Mouse (Mus musculus): ENCODE measurements around the gene Nrbf2. TPM values are rescaled to one million over a fixed set of nuclear protein-coding genes. Genes with fewer than 3 reads are reported as not detected.

Nrbf2 gene
- 19.9 TPM for polyA plus RNA-seq (2021)

- POLR2A ChIA-PET, result no interaction called here
- no peaks in the 10 kb centered on the region for H3K27me3 ChIP-seq
- ATAC-seq (peak; percentile 83), DNase-seq (ENCODE audit: low read depth, low spot score) (peak; percentile 39)
- CTCF ChIA-PET, result interaction anchor here (1.6 kb wide), 1 partner anchor 30 kb away, joined by 3 read pairs; no protein-coding TSS in a partner anchor
- in situ Hi-C loops (cut with MboI; ENCODE audit: low pct_unique_long_range_greater_than_20kb), result no loop called here
- TF ChIP-seq CTCF (IDR thresholded peaks at IDR 0.05), result no peak
Observed at GRCm38 (mm10) chr10:67285176-67285814, at the start of gene Nrbf2. Nrbf2 (minus strand) TSS chr10:67285305.

DNA sequence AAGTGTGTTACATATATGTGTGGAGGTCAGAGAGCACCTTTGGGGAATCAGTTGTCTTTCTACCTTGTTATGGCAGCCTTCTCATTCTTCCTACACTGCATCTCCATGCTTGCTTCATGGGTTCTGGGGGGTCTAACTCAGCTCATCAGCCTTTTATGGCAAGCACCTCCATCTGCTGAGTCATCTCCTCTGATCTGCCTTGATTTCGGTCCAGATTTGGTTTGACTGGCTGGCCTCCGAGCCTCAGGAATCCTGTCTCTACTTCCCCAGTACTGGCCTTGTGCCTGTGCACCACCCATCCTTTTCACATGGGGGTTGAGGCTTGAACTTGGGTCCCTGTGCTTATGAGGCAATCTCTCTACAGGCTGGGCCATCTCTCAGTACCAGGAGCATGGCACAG is 45.5 kb upstream of the Nrbf2 start:
- H3K27me3 ChIP-seq, result peaks cover 2% of the 10 kb centered on the region
- TF ChIP-seq CTCF (IDR thresholded peaks at IDR 0.05), result no peak
- DNase-seq (ENCODE audit: low read depth, low spot score) (no peak), ATAC-seq (no peak)
- POLR2A ChIA-PET, result no interaction called here
- in situ Hi-C loops (cut with MboI; ENCODE audit: low pct_unique_long_range_greater_than_20kb), result no loop called here
- CTCF ChIA-PET, result no interaction called here

- no peak for TF ChIP-seq CTCF (IDR thresholded peaks at IDR 0.05)
- no peak for ATAC-seq
- in situ Hi-C loops (cut with MboI; ENCODE audit: low pct_unique_long_range_greater_than_20kb), result no loop called here
- POLR2A ChIA-PET, result no interaction called here
- CTCF ChIA-PET, result interaction anchor here (0.6 kb wide), 1 partner anchor 205 kb away, joined by 3 read pairs; no protein-coding TSS in a partner anchor
- DNase-seq (ENCODE audit: low read depth, low spot score), result no peak
- H3K27me3 ChIP-seq, result peaks cover 2% of the 10 kb centered on the region
Observed at GRCm38 (mm10) chr10:67329661-67330060, 44.6 kb upstream of the Nrbf2 start.

DNA sequence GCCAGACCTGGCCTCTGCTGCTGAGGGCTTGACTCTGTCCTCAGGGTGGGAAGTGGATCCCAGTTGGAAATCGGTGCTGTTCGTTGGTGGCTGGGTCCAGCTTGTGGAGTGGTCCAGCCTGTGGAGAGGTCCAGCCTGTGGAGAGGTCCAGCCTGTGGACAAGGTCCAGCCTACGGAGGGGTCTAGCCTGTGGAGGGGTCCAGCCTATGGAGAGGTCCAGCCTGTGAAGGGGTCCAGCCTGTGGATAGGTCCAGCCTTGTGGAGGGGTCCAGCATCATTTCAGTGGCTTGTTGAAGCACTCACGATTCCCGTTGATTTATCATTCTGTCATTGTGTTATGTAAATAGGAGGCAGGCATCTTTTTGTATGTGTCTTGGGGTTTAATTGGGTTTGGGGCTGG is 43.1 kb upstream of the Nrbf2 start:
- H3K27me3 ChIP-seq, result peaks cover 2% of the 10 kb centered on the region
- ChIA-PET POLR2A (no interaction called here), CTCF (no interaction called here)
- in situ Hi-C loops (cut with MboI; ENCODE audit: low pct_unique_long_range_greater_than_20kb), result no loop called here
- no peak for DNase-seq (ENCODE audit: low read depth, low spot score)
- ATAC-seq, result no peak
- TF ChIP-seq CTCF (IDR thresholded peaks at IDR 0.05), result no peak

DNA sequence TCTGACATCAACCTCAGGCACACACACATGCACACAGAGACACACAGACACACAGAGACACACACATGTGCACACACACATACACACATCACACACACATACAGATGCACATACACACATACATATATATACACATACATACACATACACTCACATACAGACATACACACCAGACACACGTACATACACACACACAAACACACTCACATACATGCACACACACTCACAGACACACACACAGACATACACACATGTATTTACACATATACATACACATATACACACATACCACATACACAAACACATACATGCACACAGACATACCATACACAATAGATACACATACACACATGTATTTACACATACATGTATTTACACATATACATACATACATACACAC is 38.9 kb upstream of the Nrbf2 start:
- in situ Hi-C loops (cut with MboI; ENCODE audit: low pct_unique_long_range_greater_than_20kb), result loop anchor here (25.0 kb wide), 1 partner anchor 663 kb away; the partner anchor contains the start of gene Rtkn2
- ChIA-PET CTCF (no interaction called here), POLR2A (interaction anchor here (0.5 kb wide), 1 partner anchor 243 kb away, joined by 3 read pairs; no protein-coding TSS in a partner anchor)

GRCm38 (mm10) chr10:67321396-67321795 is 36.3 kb upstream of the Nrbf2 start:
- ATAC-seq, result no peak
- CTCF ChIA-PET, result interaction anchor here (1.0 kb wide), 1 partner anchor 10 kb away, joined by 4 read pairs; no protein-coding TSS in a partner anchor
- no peak for TF ChIP-seq CTCF (IDR thresholded peaks at IDR 0.05)
- no peak for DNase-seq (ENCODE audit: low read depth, low spot score)
- peaks cover 2% of the 10 kb centered on the region for H3K27me3 ChIP-seq
- in situ Hi-C loops (cut with MboI; ENCODE audit: low pct_unique_long_range_greater_than_20kb), result loop anchor here (25.0 kb wide), 1 partner anchor 666 kb away; the partner anchor contains the start of gene Rtkn2
- POLR2A ChIA-PET, result interaction anchor here (0.7 kb wide), 1 partner anchor 1057 kb away, joined by 4 read pairs; no protein-coding TSS in a partner anchor

More for the DNA sequence above, 38.9 kb upstream of the Nrbf2 start:
- ATAC-seq, result no peak
- no peak for TF ChIP-seq CTCF (IDR thresholded peaks at IDR 0.05)
- no peak for DNase-seq (ENCODE audit: low read depth, low spot score)
- peaks cover 2% of the 10 kb centered on the region for H3K27me3 ChIP-seq

GRCm38 (mm10) chr10:67320207-67320859 is 35.2 kb upstream of the Nrbf2 start:
- in situ Hi-C loops (cut with MboI; ENCODE audit: low pct_unique_long_range_greater_than_20kb), result loop anchor here (25.0 kb wide), 1 partner anchor 667 kb away; the partner anchor contains the start of gene Rtkn2
- ChIA-PET CTCF (no interaction called here), POLR2A (no interaction called here)
- H3K27me3 ChIP-seq, result no peaks in the 10 kb centered on the region
- DNase-seq (ENCODE audit: low read depth, low spot score), result no peak
- ATAC-seq, result no peak
- TF ChIP-seq CTCF (IDR thresholded peaks at IDR 0.05), result no peak

DNA sequence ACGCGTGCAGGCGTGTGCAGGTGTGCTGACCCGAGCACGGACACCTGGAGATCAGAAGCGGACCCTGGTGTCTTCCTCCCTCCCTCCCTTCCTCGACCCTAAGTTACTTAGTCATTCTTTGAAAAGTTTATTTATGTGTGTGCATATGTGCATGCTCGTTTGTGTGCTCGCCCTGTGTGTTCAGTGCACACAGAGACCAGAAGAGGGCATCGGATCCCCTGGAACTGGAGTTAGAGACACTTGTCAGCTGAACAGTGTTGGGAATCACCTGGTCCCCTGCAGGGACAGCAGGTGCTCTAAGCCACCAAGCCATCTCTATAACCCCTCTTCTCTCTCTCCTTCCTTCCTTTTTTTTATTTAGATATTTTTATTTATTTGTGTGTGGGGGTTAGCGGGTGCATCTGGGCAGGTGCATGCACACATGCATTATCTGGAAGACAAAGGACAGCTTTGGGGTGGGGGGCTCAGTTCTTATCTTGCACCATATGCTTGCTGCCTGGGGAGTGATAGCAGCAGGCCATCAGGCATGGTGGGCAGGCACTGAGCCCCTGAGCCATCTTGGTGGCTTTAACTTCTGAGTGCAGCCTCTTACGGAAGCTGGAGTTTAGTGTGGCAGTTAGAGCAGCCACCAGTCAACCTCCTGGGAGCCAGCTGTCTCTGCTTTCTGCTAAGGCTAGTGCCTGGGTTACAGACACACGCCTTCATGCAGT is 34.1 kb upstream of the Nrbf2 start:
- no peak for TF ChIP-seq CTCF (IDR thresholded peaks at IDR 0.05)
- no peaks in the 10 kb centered on the region for H3K27me3 ChIP-seq
- ChIA-PET POLR2A (no interaction called here), CTCF (interaction anchor here (1.6 kb wide), 1 partner anchor 446 kb away, joined by 5 read pairs; no protein-coding TSS in a partner anchor)
- DNase-seq (ENCODE audit: low read depth, low spot score) (no peak), ATAC-seq (no peak)
- in situ Hi-C loops (cut with MboI; ENCODE audit: low pct_unique_long_range_greater_than_20kb), result loop anchor here (5.0 to 25.0 kb wide), 5 partner anchors 218 to 668 kb away; partner anchors contain the start of genes Egr2 and Rtkn2

GRCm38 (mm10) chr10:67317931-67318460 is 32.9 kb upstream of the Nrbf2 start:
- no peak for ATAC-seq

More at GRCm38 (mm10) chr10:67317931-67318460, 32.9 kb upstream of the Nrbf2 start:
- TF ChIP-seq CTCF (IDR thresholded peaks at IDR 0.05), result no peak
- ChIA-PET POLR2A (no interaction called here), CTCF (interaction anchor here (1.6 to 3.4 kb wide), 2 partner anchors 447 kb away, joined by 5 to 21 read pairs; no protein-coding TSS in a partner anchor)
- H3K27me3 ChIP-seq, result no peaks in the 10 kb centered on the region
- in situ Hi-C loops (cut with MboI; ENCODE audit: low pct_unique_long_range_greater_than_20kb), result loop anchor here (5.0 to 25.0 kb wide), 5 partner anchors 219 to 669 kb away; partner anchors contain the start of genes Egr2 and Rtkn2
- no peak for DNase-seq (ENCODE audit: low read depth, low spot score)
